Mouse (Mus musculus): ENCODE measurements around the gene Nkx1-1. TPM values are rescaled to one million over a fixed set of nuclear protein-coding genes. Genes with fewer than 3 reads are reported as not detected.

Nkx1-1 gene
- total RNA-seq (2014; rRNA removed) (6.5 and 7.8 TPM in 2 replicates), polyA plus RNA-seq (2015; fragmentation: Nextera tagmentation; extraction: Ambion mirVana) (0.35 and 0.39 TPM in 2 replicates)

DNA sequence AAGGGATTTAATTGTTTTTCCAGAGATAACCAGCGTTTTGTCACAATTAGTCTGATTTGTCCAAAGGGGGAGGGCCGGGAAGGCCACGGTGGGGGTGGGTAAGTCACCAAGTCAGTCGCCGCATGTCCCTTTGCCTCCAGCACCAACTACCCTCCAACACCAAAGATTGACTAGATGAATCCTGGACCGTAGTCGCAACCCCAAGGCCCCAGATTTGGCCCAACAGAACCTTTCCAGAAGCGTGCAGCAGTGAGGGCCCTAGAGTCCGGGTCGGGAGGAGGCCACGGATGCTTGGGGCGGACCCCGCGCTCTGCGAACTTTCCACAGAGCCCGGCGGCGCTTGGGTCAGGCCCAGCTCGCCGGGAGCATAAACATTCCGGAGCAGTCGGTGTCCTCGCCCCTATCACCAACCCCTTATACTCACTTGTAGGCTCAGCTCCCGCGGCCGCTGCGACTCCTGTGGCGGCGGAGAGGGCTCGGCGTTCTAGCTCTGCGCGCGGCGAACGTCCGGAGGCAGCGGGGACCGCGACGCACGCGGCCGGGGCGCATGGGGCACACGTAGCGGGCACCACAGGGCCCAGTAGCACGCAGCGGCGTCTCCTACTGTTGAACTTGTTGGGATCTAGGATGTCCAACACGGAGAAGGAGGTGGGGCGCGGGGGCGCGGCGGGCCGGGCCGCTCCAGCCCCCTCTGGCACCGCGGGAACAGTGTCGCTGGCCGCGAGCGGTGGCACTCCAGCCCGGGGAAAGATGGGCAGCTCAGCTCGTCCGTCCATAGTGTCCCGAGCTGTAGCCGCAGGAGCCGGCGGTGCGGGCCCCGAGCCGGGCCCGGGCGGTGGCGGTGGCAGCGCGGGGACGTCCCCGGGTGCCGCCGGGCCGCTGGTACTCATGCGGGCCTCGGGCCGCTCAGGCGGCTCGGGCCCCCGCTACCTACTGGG, at the start of gene Nkx1-1:
TSS of gene Nkx1-1 (minus strand) at position 776 of the 938 bp plus-strand sequence.
- H3K9me3 ChIP-seq (ENCODE audit: low read length), result no peaks in the 10 kb centered on the region
- no peaks in the 10 kb centered on the region for H3K36me3 ChIP-seq (ENCODE audit: insufficient read depth, low read length)
- H3K27me3 ChIP-seq (ENCODE audit: insufficient read depth, low read length), result peaks cover 86% of the 10 kb centered on the region
- ATAC-seq (no peak), DNase-seq (ENCODE audit: low spot score) (no peak)
- H3K4me2 ChIP-seq (ENCODE audit: low read depth, low read length), result peak within 1 kb of the TSS; percentile 44
- H3K27ac ChIP-seq, result no peak within 1 kb of the TSS
- peak within 1 kb of the TSS; percentile 28 for H3K4me3 ChIP-seq (ENCODE audit: low read length)
- no peak for TF ChIP-seq CTCF (IDR thresholded peaks at IDR 0.05; ENCODE audit: low read depth)
- H3K4me1 ChIP-seq (ENCODE audit: insufficient read depth, low read length), result peaks cover 4% of the 10 kb centered on the region; the same call in 1 of the 2 replicates
- under 1% methylated on average over 88 of the region's 90 CpGs for WGBS
- H3K9ac ChIP-seq (replicated peaks; ENCODE audit: low read length), result no peak within 1 kb of the TSS

DNA sequence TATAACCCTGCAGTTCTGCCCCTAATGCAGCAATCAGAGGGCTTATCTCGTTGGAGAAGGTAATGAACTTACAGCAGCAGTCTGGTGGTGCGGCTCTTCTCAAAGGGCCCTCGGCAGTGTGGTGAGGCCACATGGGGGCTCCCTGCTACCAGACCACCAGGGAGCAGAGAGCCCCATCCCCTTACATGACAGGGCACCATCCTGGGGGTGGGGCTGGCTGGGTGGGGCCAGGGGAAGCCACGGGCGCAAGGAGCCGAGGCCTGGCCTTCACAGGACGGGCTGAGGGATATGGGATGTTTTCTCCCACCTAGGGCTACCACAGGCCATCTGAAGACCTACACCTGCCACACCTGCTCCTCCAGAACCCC, 47.5 kb upstream of the Nkx1-1 start:
- H3K36me3 ChIP-seq (ENCODE audit: insufficient read depth, low read length), result no peaks in the 10 kb centered on the region
- no peak overlapping the region for H3K27ac ChIP-seq
- H3K27me3 ChIP-seq (ENCODE audit: insufficient read depth, low read length), result 0 out of 2 replicates have a peak, but pooled peaks cover 3% of the 10 kb centered on the region
- no peak overlapping the region for H3K4me3 ChIP-seq (ENCODE audit: low read length)
- H3K9ac ChIP-seq (replicated peaks; ENCODE audit: low read length), result no peak overlapping the region
- H3K9me3 ChIP-seq (ENCODE audit: low read length), result no peaks in the 10 kb centered on the region
- no peak for TF ChIP-seq CTCF (IDR thresholded peaks at IDR 0.05; ENCODE audit: low read depth)
- no peak for DNase-seq (ENCODE audit: low spot score)
- H3K4me2 ChIP-seq (ENCODE audit: low read depth, low read length), result no peak overlapping the region
- H3K4me1 ChIP-seq (ENCODE audit: insufficient read depth, low read length), result no peaks in the 10 kb centered on the region
- peak; percentile 13; the same call in 1 of the 2 replicates for ATAC-seq
- 65% methylated on average over 7 of the region's 7 CpGs for whole genome bisulfite sequencing

DNA sequence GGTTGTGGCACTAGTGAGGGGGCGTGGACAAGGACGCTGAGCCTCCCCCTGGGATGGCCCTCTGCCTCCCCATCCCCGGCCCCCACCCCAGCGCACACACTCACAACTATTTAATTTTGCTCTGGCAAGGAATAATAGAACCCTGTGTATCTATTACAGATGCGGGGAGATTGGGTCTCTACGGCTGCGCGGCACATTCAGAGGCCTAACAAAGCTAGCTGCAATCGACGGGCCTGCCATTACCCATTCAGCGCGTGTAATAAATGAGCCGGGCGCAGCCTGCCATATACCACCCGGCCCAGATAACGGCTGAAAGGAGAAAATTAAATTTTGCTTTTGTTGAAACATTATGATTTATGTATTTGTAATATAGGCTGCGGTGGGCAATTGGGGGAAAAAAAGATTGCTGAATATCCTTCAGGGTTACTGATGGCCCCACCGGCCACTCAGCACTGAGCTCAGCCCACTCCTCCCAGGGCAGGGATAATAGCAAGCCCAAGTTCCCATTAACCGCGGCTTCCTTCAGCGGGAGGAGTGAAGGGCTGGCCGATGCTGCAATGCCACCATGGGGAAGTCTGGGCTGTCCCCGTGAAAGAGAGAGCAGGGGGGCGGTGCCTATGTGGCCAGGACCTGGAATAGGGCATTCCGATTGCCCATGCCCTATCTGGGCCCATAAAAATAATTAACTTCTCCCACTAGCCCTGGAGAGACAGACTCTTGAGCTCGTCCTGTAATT, 47.0 kb upstream of the Nkx1-1 start:
- DNase-seq (ENCODE audit: low spot score), result peak; percentile 29

DNA sequence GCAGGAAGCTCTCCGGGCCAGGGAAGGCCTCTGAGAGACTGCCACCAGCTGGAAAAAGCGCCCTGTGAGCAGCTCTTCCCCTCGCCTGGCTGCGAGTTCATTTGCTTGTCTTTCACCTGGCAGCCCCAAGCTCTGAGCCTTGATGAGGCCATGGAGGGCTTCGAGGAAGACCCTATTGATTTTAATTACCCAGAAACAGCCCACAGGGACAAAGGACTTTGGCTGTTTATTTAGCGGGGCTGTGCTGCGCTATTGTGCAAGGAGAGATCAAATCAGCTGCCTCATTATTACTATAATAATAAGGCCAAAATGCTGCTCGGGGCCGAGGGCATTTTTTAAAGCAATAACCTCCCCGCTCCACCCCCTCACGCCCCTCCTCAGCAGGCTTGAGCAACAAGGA, 31.7 kb upstream of the Nkx1-1 start:
- Histone ChIP-seq H3K4me2 (ENCODE audit: low read depth, low read length) (no peak overlapping the region), H3K27ac (no peak overlapping the region), H3K9me3 (ENCODE audit: low read length) (no peaks in the 10 kb centered on the region), H3K36me3 (ENCODE audit: insufficient read depth, low read length) (no peaks in the 10 kb centered on the region), H3K27me3 (ENCODE audit: insufficient read depth, low read length) (no peaks in the 10 kb centered on the region), H3K4me3 (ENCODE audit: low read length) (no peak overlapping the region), H3K9ac (replicated peaks; ENCODE audit: low read length) (no peak overlapping the region), H3K4me1 (ENCODE audit: insufficient read depth, low read length) (peaks cover 3% of the 10 kb centered on the region; the same call in 1 of the 2 replicates)
- WGBS, result 38% methylated on average over 11 of the region's 11 CpGs
- DNase-seq (ENCODE audit: low spot score), result peak; percentile 11
- ATAC-seq, result no peak
- no peak for TF ChIP-seq CTCF (IDR thresholded peaks at IDR 0.05; ENCODE audit: low read depth)

More for the DNA sequence above, 47.0 kb upstream of the Nkx1-1 start:
- Histone ChIP-seq H3K27ac (no peak overlapping the region), H3K4me3 (ENCODE audit: low read length) (no peak overlapping the region), H3K9me3 (ENCODE audit: low read length) (no peaks in the 10 kb centered on the region), H3K4me2 (ENCODE audit: low read depth, low read length) (no peak overlapping the region), H3K36me3 (ENCODE audit: insufficient read depth, low read length) (no peaks in the 10 kb centered on the region), H3K9ac (replicated peaks; ENCODE audit: low read length) (no peak overlapping the region), H3K27me3 (ENCODE audit: insufficient read depth, low read length) (no peaks in the 10 kb centered on the region), H3K4me1 (ENCODE audit: insufficient read depth, low read length) (no peaks in the 10 kb centered on the region)
- 50% methylated on average over 26 of the region's 26 CpGs for WGBS
- ATAC-seq, result peak; percentile 53; the same call in 1 of the 2 replicates
- TF ChIP-seq CTCF (IDR thresholded peaks at IDR 0.05; ENCODE audit: low read depth), result no peak

DNA sequence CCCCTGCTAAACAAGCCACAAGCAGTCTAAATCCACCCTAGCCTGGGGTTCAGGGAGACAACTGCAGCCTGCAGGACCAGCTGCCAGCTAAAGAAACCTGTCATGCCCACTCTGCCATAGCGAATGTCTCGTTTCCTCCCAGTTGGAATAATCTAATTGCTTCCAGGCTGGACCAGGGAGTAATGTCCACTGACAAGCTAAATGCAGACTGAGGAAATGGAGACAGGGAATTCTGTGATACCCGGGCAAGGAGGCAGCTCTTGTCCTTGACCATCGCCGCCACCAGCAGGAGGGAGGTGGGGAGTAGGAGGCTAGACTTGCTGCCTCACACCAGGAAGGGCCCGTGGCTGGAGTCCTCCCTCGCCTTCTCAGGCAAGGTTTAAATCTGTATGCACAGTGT, 30.6 kb upstream of the Nkx1-1 start:
- Histone ChIP-seq H3K4me2 (ENCODE audit: low read depth, low read length) (no peak overlapping the region), H3K4me3 (ENCODE audit: low read length) (no peak overlapping the region), H3K9ac (replicated peaks; ENCODE audit: low read length) (no peak overlapping the region), H3K9me3 (ENCODE audit: low read length) (no peaks in the 10 kb centered on the region), H3K36me3 (ENCODE audit: insufficient read depth, low read length) (no peaks in the 10 kb centered on the region), H3K27me3 (ENCODE audit: insufficient read depth, low read length) (no peaks in the 10 kb centered on the region), H3K4me1 (ENCODE audit: insufficient read depth, low read length) (peaks cover 3% of the 10 kb centered on the region; the same call in 1 of the 2 replicates), H3K27ac (no peak overlapping the region)
- WGBS, result 56% methylated on average over 7 of the region's 7 CpGs
- DNase-seq (ENCODE audit: low spot score), result peak; percentile 29
- ATAC-seq, result no peak
- TF ChIP-seq CTCF (IDR thresholded peaks at IDR 0.05; ENCODE audit: low read depth), result no peak

DNA sequence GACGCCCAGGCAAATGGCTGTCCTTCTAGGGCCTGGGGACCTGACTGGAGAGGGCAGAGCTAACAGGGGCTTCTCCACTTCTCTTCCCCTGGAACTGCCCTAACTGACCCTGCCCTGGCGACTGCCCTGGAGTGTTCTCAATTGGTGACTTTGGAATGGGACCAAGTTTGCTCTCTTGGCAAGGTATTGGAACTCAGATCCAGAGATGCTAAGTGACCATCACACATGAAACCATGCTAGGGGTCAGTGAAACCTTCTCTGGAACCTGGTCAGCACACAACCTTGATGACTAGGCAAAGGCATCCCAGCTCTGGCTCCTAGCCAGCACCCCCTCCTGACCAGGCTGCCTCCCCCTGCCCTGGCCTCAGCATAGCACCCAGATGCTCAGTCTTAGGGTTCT, 25.3 kb upstream of the Nkx1-1 start:
- Histone ChIP-seq H3K9me3 (ENCODE audit: low read length) (no peaks in the 10 kb centered on the region), H3K4me2 (ENCODE audit: low read depth, low read length) (no peak overlapping the region), H3K36me3 (ENCODE audit: insufficient read depth, low read length) (no peaks in the 10 kb centered on the region), H3K4me1 (ENCODE audit: insufficient read depth, low read length) (no peaks in the 10 kb centered on the region; the same call in 1 of the 2 replicates), H3K27ac (no peak overlapping the region), H3K27me3 (ENCODE audit: insufficient read depth, low read length) (no peaks in the 10 kb centered on the region), H3K9ac (replicated peaks; ENCODE audit: low read length) (no peak overlapping the region), H3K4me3 (ENCODE audit: low read length) (no peak overlapping the region)
- ATAC-seq (no peak), DNase-seq (ENCODE audit: low spot score) (no peak)
- WGBS, result 78% methylated on average over 2 of the region's 2 CpGs
- no peak for TF ChIP-seq CTCF (IDR thresholded peaks at IDR 0.05; ENCODE audit: low read depth)
